In genomic region chr10:22731272-22732093, GRCm38 (mm10) we compare ENCODE assay signal across 8 mouse cellular contexts. TPM values are rescaled to one million over a fixed set of nuclear protein-coding genes. Genes with fewer than 3 reads are reported as not detected.
DNase-seq lines count a peak whose midpoint lies in the region; ATAC-seq and TF ChIP-seq lines count a peak whose summit lies in the region.

Gene Tbpl1 (minus strand): TSS chr10:22731938.

- no peak for TF ChIP-seq CTCF in bone marrow macrophage, adult 2 months (IDR thresholded peaks at IDR 0.05; ENCODE audit: low read depth, low read length)
- no peak for TF ChIP-seq CTCF in embryonic fibroblast, embryonic 13.5 days (IDR thresholded peaks at IDR 0.05; ENCODE audit: borderline replicate concordance, insufficient read depth, low read length)

- peaks cover 27% of the 10 kb centered on the region for H3K4me1 ChIP-seq in bone marrow macrophage, adult 2 months (ENCODE audit: control insufficient read depth, insufficient read depth, low read length)
- H3K4me1 ChIP-seq in embryonic fibroblast, embryonic 13.5 days (ENCODE audit: control insufficient read depth, insufficient read depth, low read length): no peaks in the 10 kb centered on the region; the same call in 1 of the 2 replicates
- H3K4me1 ChIP-seq in kidney, embryonic 14.5 days (ENCODE audit: control insufficient read depth, insufficient read depth, low read length): peaks cover 13% of the 10 kb centered on the region
- peaks cover 21% of the 10 kb centered on the region for H3K4me1 ChIP-seq in limb, embryonic 15.5 days

- H3K9me3 ChIP-seq in kidney, embryonic 14.5 days (ENCODE audit: control insufficient read depth, low read length): no peaks in the 10 kb centered on the region
- no peaks in the 10 kb centered on the region for H3K9me3 ChIP-seq in limb, embryonic 15.5 days

- H3K9ac ChIP-seq in kidney, embryonic 14.5 days (ENCODE audit: low read depth, low read length): peak within 1 kb of the TSS; percentile 95
- H3K9ac ChIP-seq in limb, embryonic 15.5 days: peak within 1 kb of the TSS; percentile 98

- H3K4me3 ChIP-seq in bone marrow macrophage, adult 2 months (ENCODE audit: insufficient read depth, low read length): peak within 1 kb of the TSS; percentile 80
- H3K4me3 ChIP-seq in embryonic fibroblast, embryonic 13.5 days (ENCODE audit: insufficient read depth, low read length): peak within 1 kb of the TSS; percentile 66
- peak within 1 kb of the TSS; percentile 100 for H3K4me3 ChIP-seq in kidney, embryonic 14.5 days (ENCODE audit: low read length)
- peak within 1 kb of the TSS; percentile 96 for H3K4me3 ChIP-seq in limb, embryonic 15.5 days

- ATAC-seq in kidney, embryonic 14.5 days (ENCODE audit: low FRiP score, low TSS enrichment): peak; percentile 97
- peak; percentile 98 for ATAC-seq in limb, embryonic 15.5 days (ENCODE audit: insufficient number of reproducible peaks, low FRiP score, low TSS enrichment, low read depth)

- H3K36me3 ChIP-seq in kidney, embryonic 14.5 days (ENCODE audit: control insufficient read depth, insufficient read depth, low read length): no peaks in the 10 kb centered on the region
- no peaks in the 10 kb centered on the region for H3K36me3 ChIP-seq in limb, embryonic 15.5 days
- no peaks in the 10 kb centered on the region for H3K36me3 ChIP-seq in splenic B cell, adult 2 months (ENCODE audit: control insufficient read depth, insufficient read depth, low read length, poor library complexity, severe bottlenecking)

- no peaks in the 10 kb centered on the region for H3K27me3 ChIP-seq in kidney, embryonic 14.5 days (ENCODE audit: control insufficient read depth, insufficient read depth, low read length)
- no peaks in the 10 kb centered on the region for H3K27me3 ChIP-seq in limb, embryonic 15.5 days
- no peaks in the 10 kb centered on the region for H3K27me3 ChIP-seq in splenic B cell, adult 2 months (ENCODE audit: control insufficient read depth, insufficient read depth, low read length, poor library complexity, severe bottlenecking)

- WGBS in kidney, embryonic 14.5 days: 1% methylated on average over 77 of the region's 77 CpGs
- under 1% methylated on average over 72 of the region's 77 CpGs for WGBS in limb, embryonic 15.5 days

- peak within 1 kb of the TSS; percentile 91 for H3K4me2 ChIP-seq in kidney, embryonic 14.5 days (replicated peaks; ENCODE audit: low read depth, low read length)
- H3K4me2 ChIP-seq in limb, embryonic 15.5 days: peak within 1 kb of the TSS; percentile 86

- DNase-seq in B cell, adult 2 months: peak; percentile 94 to 95
- peak; percentile 97 to 99 for DNase-seq in heart, adult 9 months (ENCODE audit: low spot score in 2 of 2)
- peak; percentile 88 to 91 for DNase-seq in monocyte, adult 2 months (ENCODE audit: low read depth in 1 of 2, low spot score in 2 of 2)
- DNase-seq in splenic B cell, adult 2 months (ENCODE audit: low read depth, low spot score): peak; percentile 96

- 0 out of 2 replicates have a peak, but pooled peaks have one; percentile 5 for TF ChIP-seq POLR2A in bone marrow macrophage, adult 2 months (IDR thresholded peaks at IDR 0.05; ENCODE audit: borderline replicate concordance, low read depth, low read length)
- TF ChIP-seq POLR2A in embryonic fibroblast, embryonic 13.5 days (IDR thresholded peaks at IDR 0.05; ENCODE audit: low read depth, low read length): peak; percentile 78

- H3K27ac ChIP-seq in bone marrow macrophage, adult 2 months (ENCODE audit: insufficient read depth, low read depth, low read length): peak within 1 kb of the TSS; percentile 91
- peak within 1 kb of the TSS; percentile 75 for H3K27ac ChIP-seq in embryonic fibroblast, embryonic 13.5 days (ENCODE audit: insufficient read depth, low read length)
- peak within 1 kb of the TSS; percentile 86 for H3K27ac ChIP-seq in kidney, embryonic 14.5 days (ENCODE audit: low read depth, low read length)
- H3K27ac ChIP-seq in limb, embryonic 15.5 days: peak within 1 kb of the TSS; percentile 88

RNA-seq across cellular contexts. Expression of gene Tbpl1, which starts in this region (rescaled TPM):
- polyA plus RNA-seq in bone marrow macrophage, adult 2 months (2012; ENCODE audit: insufficient read depth, insufficient read length, missing spikeins): 39.2 and 44.5 TPM in 2 replicates
- polyA plus RNA-seq in embryonic fibroblast, embryonic 13.5 days (2011; ENCODE audit: insufficient read length, low read depth, missing spikeins): 53.2 and 54.7 TPM in 2 replicates
- 73.3 and 75.9 TPM in 2 replicates for polyA plus RNA-seq in kidney, embryonic 14.5 days (2014; fragmentation: Nextera tagmentation; extraction: Ambion mirVana)
- 53.3 and 53.9 TPM in 2 replicates for polyA plus RNA-seq in limb, embryonic 15.5 days (2015; fragmentation: Nextera tagmentation; extraction: Ambion mirVana)

Comparison
In these comparisons a context has a peak if more than half of its experiments do, and no peak if none do; other contexts are left out.
1. Peak in every context shown above with its lines: DNase-seq, ATAC-seq, H3K4me3 ChIP-seq and H3K27ac ChIP-seq.